ENCODE assay signal across 18 mouse cellular contexts in the genomic region with DNA sequence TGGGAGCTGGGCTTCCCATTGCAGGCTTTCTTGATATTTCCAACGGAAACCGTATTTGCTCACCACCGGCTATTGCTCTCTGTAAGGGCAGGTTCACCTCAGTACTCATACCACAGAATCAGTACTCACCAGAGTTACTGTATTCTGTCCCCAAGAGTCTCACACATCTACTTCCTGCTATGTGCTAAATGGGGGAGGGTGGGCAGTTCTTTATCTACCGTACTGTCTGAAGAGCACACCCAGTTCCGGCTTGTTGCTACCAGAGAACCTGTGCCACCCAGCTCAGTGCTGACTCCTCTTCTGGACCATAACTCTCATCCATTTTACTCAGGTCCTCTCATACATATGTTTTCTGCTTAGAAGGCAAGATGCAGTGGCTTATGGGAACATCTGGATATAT. TPM values are rescaled to one million over a fixed set of nuclear protein-coding genes. Genes with fewer than 3 reads are reported as not detected.
DNase-seq lines count a peak whose midpoint lies in the region; ATAC-seq and TF ChIP-seq lines count a peak whose summit lies in the region.
"Had no signal": no experiment of that assay in that cellular context is flagged by ENCODE, and none has a peak within 500 bp of the region (broad histone marks: within the 10 kb centered on the region; RNA-seq: fewer than 3 reads in every experiment).

No protein-coding gene starts in this region.

- H3K4me3 ChIP-seq in lung, embryonic 16.5 days (ENCODE audit: low read length): peak overlapping the region; percentile 19
- H3K4me3 ChIP-seq in lung, adult 2 months (replicated peaks; ENCODE audit: extremely low read depth, low read depth, low read length): no peak overlapping the region
- no peak overlapping the region for H3K4me3 ChIP-seq in embryonic facial prominence, embryonic 10.5 days
- H3K4me3 ChIP-seq in limb, embryonic 12.5 days (replicated peaks): no peak overlapping the region
- H3K4me3 ChIP-seq in forebrain, embryonic 14.5 days (ENCODE audit: low read depth, low read length): no peak overlapping the region
- H3K4me3 ChIP-seq in hindbrain, embryonic 11.5 days (ENCODE audit: low read depth, low read length): no peak overlapping the region
- H3K4me3 ChIP-seq: neural tube, embryonic 13.5 days had no signal

- 0 out of 2 replicates have a peak overlapping the region, but pooled peaks have one; percentile 26 for H3K9ac ChIP-seq in lung, embryonic 16.5 days (ENCODE audit: low read length)
- H3K9ac ChIP-seq in limb, embryonic 12.5 days (replicated peaks): no peak overlapping the region
- H3K9ac ChIP-seq in forebrain, embryonic 14.5 days (ENCODE audit: low read length): no peak overlapping the region
- no peak overlapping the region for H3K9ac ChIP-seq in hindbrain, embryonic 11.5 days (ENCODE audit: low read depth, low read length)
- H3K9ac ChIP-seq: forebrain, postnatal 0 days; hindbrain, embryonic 14.5 days; neural tube, embryonic 13.5 days had no signal

- H3K4me2 ChIP-seq in lung, embryonic 16.5 days (ENCODE audit: low read depth, low read length): peak overlapping the region; percentile 39
- peak overlapping the region; percentile 18; the same call in 1 of the 2 replicates for H3K4me2 ChIP-seq in limb, embryonic 12.5 days
- no peak overlapping the region for H3K4me2 ChIP-seq in forebrain, embryonic 14.5 days (ENCODE audit: low read length)
- no peak overlapping the region for H3K4me2 ChIP-seq in hindbrain, embryonic 11.5 days (replicated peaks; ENCODE audit: low read depth, low read length)
- H3K4me2 ChIP-seq: hindbrain, embryonic 14.5 days; liver, embryonic 11.5 days; neural tube, embryonic 13.5 days had no signal

- no peaks in the 10 kb centered on the region; the same call in 1 of the 2 replicates for H3K36me3 ChIP-seq in lung, embryonic 16.5 days (ENCODE audit: control insufficient read depth, insufficient read depth, low read length)
- peaks cover 5% of the 10 kb centered on the region for H3K36me3 ChIP-seq in embryonic facial prominence, embryonic 10.5 days (replicated peaks)
- H3K36me3 ChIP-seq in limb, embryonic 12.5 days: peaks cover 6% of the 10 kb centered on the region; the same call in 1 of the 2 replicates
- no peaks in the 10 kb centered on the region for H3K36me3 ChIP-seq in forebrain, embryonic 14.5 days (ENCODE audit: control insufficient read depth, insufficient read depth, low read length)
- H3K36me3 ChIP-seq in hindbrain, embryonic 11.5 days (ENCODE audit: control insufficient read depth, insufficient read depth, low read length): no peaks in the 10 kb centered on the region
- H3K36me3 ChIP-seq: neural tube, embryonic 13.5 days had no signal

- TF ChIP-seq CTCF in lung, adult 2 months (IDR thresholded peaks at IDR 0.05; ENCODE audit: insufficient read depth, low read length): no peak

- ATAC-seq in lung, embryonic 16.5 days (ENCODE audit: low read depth): no peak
- no peak for ATAC-seq in limb, embryonic 12.5 days (ENCODE audit: insufficient number of reproducible peaks, insufficient read depth, low FRiP score, low TSS enrichment, low read depth)
- ATAC-seq in forebrain, embryonic 14.5 days: no peak
- ATAC-seq in hindbrain, embryonic 11.5 days (ENCODE audit: low FRiP score): no peak
- ATAC-seq: midbrain, embryonic 16.5 days had no signal

- H3K27ac ChIP-seq in lung, embryonic 16.5 days (ENCODE audit: low read length): peak overlapping the region; percentile 85
- H3K27ac ChIP-seq in embryonic facial prominence, embryonic 10.5 days (replicated peaks): peak overlapping the region; percentile 63
- H3K27ac ChIP-seq in limb, embryonic 12.5 days: peak overlapping the region; percentile 85
- H3K27ac ChIP-seq in forebrain, embryonic 14.5 days (ENCODE audit: low read depth, low read length): no peak overlapping the region
- no peak overlapping the region for H3K27ac ChIP-seq in hindbrain, embryonic 11.5 days (ENCODE audit: low read depth, low read length)
- H3K27ac ChIP-seq: hindbrain, embryonic 14.5 days; neural tube, embryonic 13.5 days had no signal

- no peaks in the 10 kb centered on the region for H3K9me3 ChIP-seq in lung, embryonic 16.5 days (ENCODE audit: control insufficient read depth, low read length)
- no peaks in the 10 kb centered on the region for H3K9me3 ChIP-seq in embryonic facial prominence, embryonic 10.5 days
- H3K9me3 ChIP-seq in limb, embryonic 12.5 days: no peaks in the 10 kb centered on the region
- H3K9me3 ChIP-seq in forebrain, embryonic 14.5 days (replicated peaks; ENCODE audit: control insufficient read depth, low read length): no peaks in the 10 kb centered on the region
- H3K9me3 ChIP-seq in hindbrain, embryonic 11.5 days (ENCODE audit: control insufficient read depth, low read length): no peaks in the 10 kb centered on the region
- H3K9me3 ChIP-seq: neural tube, embryonic 13.5 days had no signal

- 50% methylated on average over 5 of the region's 5 CpGs for WGBS in lung, embryonic 16.5 days
- 56% methylated on average over 5 of the region's 5 CpGs for WGBS in lung, adult 2 months
- WGBS in embryonic facial prominence, embryonic 10.5 days: 83% methylated on average over 5 of the region's 5 CpGs
- 63% methylated on average over 5 of the region's 5 CpGs for WGBS in limb, embryonic 12.5 days
- WGBS in forebrain, embryonic 14.5 days: 93% methylated on average over 5 of the region's 5 CpGs
- 80% methylated on average over 5 of the region's 5 CpGs for WGBS in hindbrain, embryonic 11.5 days

- DNase-seq in lung, adult 2 months: no peak
- DNase-seq in embryonic facial prominence, embryonic 10.5 days (ENCODE audit: low spot score): no peak
- peak; percentile 4 to 6 for DNase-seq in thymus, postnatal 36 days
- DNase-seq in forebrain, embryonic 14.5 days (ENCODE audit: low spot score): no peak
- no peak for DNase-seq in hindbrain, embryonic 11.5 days (ENCODE audit: low spot score)
- DNase-seq in cerebellum, postnatal 25 days: no peak
- DNase-seq: cerebellum, adult 9-10 months; gastrocnemius, postnatal 14 days; kidney, adult 8-10 months; lung, postnatal 4 days had no signal

- H3K27me3 ChIP-seq in lung, embryonic 16.5 days (ENCODE audit: control insufficient read depth, insufficient read depth, low read depth, low read length): no peaks in the 10 kb centered on the region
- H3K27me3 ChIP-seq in embryonic facial prominence, embryonic 10.5 days (replicated peaks; ENCODE audit: low read depth, poor library complexity, severe bottlenecking): no peaks in the 10 kb centered on the region
- no peaks in the 10 kb centered on the region for H3K27me3 ChIP-seq in limb, embryonic 12.5 days
- H3K27me3 ChIP-seq in forebrain, embryonic 14.5 days (replicated peaks; ENCODE audit: control insufficient read depth, insufficient read depth, low read length): no peaks in the 10 kb centered on the region
- no peaks in the 10 kb centered on the region for H3K27me3 ChIP-seq in hindbrain, embryonic 11.5 days (ENCODE audit: control insufficient read depth, insufficient read depth, low read length)
- H3K27me3 ChIP-seq: CH12.LX; neural tube, embryonic 13.5 days had no signal

- H3K4me1 ChIP-seq in lung, embryonic 16.5 days (replicated peaks; ENCODE audit: control insufficient read depth, insufficient read depth, low read length): peaks cover 37% of the 10 kb centered on the region
- H3K4me1 ChIP-seq in lung, adult 2 months (ENCODE audit: control insufficient read depth, insufficient read depth, low read length): no peaks in the 10 kb centered on the region
- peaks cover 91% of the 10 kb centered on the region for H3K4me1 ChIP-seq in embryonic facial prominence, embryonic 10.5 days
- peaks cover 80% of the 10 kb centered on the region for H3K4me1 ChIP-seq in limb, embryonic 12.5 days (replicated peaks)
- no peaks in the 10 kb centered on the region for H3K4me1 ChIP-seq in forebrain, embryonic 14.5 days (ENCODE audit: control insufficient read depth, insufficient read depth, low read length)
- no peaks in the 10 kb centered on the region for H3K4me1 ChIP-seq in hindbrain, embryonic 11.5 days (replicated peaks; ENCODE audit: control insufficient read depth, insufficient read depth, low read length)

- no peak for TF ChIP-seq POLR2A in lung, adult 2 months (IDR thresholded peaks at IDR 0.05; ENCODE audit: borderline replicate concordance, extremely low read depth, low read depth, low read length)

RNA-seq across cellular contexts. Expression of a gene that starts 10.6 kb away (rescaled TPM):
- 109 and 113 TPM in 2 replicates for polyA plus RNA-seq in lung, embryonic 16.5 days (2015; fragmentation: Nextera tagmentation; extraction: Ambion mirVana)
- 35.5 and 50.1 TPM in 2 replicates for polyA plus RNA-seq in lung, adult 2 months (2012; rRNA removed)
- 30.8 and 36.4 TPM in 2 replicates for polyA plus RNA-seq in embryonic facial prominence, embryonic 10.5 days (2016; fragmentation: Nextera tagmentation; extraction: Ambion mirVana)
- polyA plus RNA-seq in limb, embryonic 12.5 days (2016; fragmentation: Nextera tagmentation; extraction: Ambion mirVana): 43.5 and 50.5 TPM in 2 replicates
- 4.1 and 4.4 TPM in 2 replicates for polyA plus RNA-seq in forebrain, embryonic 14.5 days (2014; fragmentation: Nextera tagmentation; extraction: Ambion mirVana)
- polyA plus RNA-seq in hindbrain, embryonic 11.5 days (2014; fragmentation: Nextera tagmentation; extraction: Ambion mirVana): 17.3 and 23.9 TPM in 2 replicates

Comparison
In these comparisons a context has a peak if more than half of its experiments do, and no peak if none do; other contexts are left out.
1. H3K27ac ChIP-seq: peak in lung, embryonic 16.5 days (single experiment), embryonic facial prominence, embryonic 10.5 days (single experiment) and limb, embryonic 12.5 days (single experiment); none in forebrain, embryonic 14.5 days (single experiment) and hindbrain, embryonic 11.5 days (single experiment).
2. H3K4me2 ChIP-seq: peak in lung, embryonic 16.5 days (single experiment) and limb, embryonic 12.5 days (single experiment); none in forebrain, embryonic 14.5 days (single experiment) and hindbrain, embryonic 11.5 days (single experiment).
3. DNase-seq: peak in thymus, postnatal 36 days (2 of 2); none in lung, adult 2 months (single experiment), embryonic facial prominence, embryonic 10.5 days (single experiment), forebrain, embryonic 14.5 days (single experiment), hindbrain, embryonic 11.5 days (single experiment) and cerebellum, postnatal 25 days (0 of 2).